Mouse (Mus musculus): ENCODE results near the gene Trp53i13. TPM values are rescaled to one million over a fixed set of nuclear protein-coding genes. Genes with fewer than 3 reads are reported as not detected.
"Not testable (repeated sequence)": the region's sequence is repeated elsewhere in the genome, so short reads cannot be mapped to it uniquely, and the experiment has no call there.

Trp53i13 gene
- total RNA-seq (2015) (1.7 and 2.0 TPM in 2 replicates), total RNA-seq (2017) (1.7 and 8.2 TPM in 2 replicates)

DNA sequence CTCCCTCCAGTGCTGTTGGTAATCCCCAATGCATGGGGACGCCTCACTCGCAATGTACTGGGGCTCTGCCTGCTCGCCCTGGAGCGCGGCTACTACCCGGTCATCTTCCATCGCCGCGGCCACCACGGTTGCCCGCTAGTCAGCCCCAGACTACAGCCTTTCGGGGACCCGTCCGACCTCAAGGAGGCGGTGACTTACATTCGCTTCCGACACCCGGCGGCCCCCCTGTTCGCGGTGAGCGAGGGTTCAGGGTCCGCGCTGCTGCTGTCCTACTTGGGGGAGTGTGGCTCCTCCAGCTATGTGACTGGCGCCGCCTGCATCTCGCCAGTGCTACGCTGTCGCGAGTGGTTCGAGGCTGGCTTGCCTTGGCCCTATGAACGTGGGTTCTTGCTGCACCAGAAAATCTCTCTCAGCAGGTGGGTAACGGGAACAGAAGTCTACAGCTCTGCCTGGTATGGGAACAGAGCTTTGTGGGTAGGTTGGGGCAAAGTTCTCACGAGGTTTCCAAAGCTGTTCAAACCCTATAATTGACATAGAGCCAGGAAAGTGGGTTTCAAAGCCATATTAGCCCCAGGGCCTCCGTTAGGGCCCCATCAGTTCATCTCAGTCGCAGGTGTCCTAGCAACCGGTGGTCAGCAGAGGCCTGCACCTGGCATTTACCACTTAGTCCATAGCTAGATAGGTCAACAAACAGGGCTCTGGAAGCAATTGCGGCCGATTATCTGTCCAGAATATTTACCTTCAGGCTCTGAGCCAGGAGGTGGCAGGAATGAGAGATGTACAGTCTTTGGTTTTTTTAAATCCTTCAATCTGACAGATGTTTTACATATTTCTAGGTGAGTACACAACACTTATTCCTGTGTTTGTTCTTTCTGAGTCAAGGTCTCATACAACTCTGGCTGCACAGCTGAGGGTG is at the start of gene Trp53i13:
TSS of gene Trp53i13 (minus strand) at position 344 of the 916 bp plus-strand sequence.
- ATAC-seq (replicated peaks; ENCODE audit: poor library complexity), result no peak

DNA sequence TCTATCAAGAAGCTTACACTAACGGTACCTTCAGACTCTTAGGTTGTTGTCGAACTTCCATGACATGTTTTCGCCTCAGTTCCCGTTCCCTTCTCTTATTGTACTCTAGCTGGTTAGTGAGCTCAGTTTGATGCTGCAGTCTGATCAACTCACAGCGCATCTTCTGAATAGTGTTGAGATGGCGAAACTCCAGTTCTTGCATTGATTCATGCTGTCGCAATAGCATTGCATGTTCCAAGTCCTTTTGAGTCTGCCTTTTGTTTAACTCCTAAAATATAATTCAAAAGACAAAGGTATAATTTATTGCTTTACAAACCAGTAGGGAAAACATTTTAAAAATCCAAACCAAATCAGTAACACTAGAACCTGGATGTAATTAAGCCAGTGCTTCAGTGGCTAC is 29.5 kb upstream of the Trp53i13 start:
- ATAC-seq (replicated peaks; ENCODE audit: poor library complexity), result no peak

DNA sequence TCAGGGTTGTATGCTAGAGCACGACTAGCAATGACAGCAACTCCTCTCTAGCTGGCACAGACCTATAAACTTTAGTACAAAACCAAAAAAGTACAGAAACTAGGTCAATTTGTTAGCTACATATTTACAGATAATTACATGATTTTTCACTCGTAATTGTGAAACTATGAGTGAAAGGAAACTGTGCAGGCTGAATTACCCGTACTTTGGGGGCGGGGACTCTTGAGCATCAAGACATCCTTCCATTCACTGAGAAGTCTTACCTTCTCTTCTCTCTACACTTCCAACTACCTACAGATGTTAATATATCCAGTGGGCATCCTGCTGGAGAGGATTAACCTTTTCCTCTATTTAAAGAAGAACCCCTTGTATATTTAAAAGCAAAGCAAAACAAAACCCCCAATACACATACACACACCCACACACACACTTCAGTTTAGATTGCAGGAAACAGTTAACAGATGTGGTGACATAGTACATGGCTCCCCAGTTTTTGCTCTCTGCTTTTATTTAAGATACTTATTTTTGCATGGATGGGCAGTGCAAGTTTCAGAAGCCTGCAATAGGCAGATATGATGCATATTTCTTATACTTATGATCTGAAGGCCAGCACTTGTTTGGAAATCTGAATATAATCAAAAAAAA is 16.5 kb upstream of the Trp53i13 start:
- no peak for ATAC-seq (replicated peaks; ENCODE audit: poor library complexity)

DNA sequence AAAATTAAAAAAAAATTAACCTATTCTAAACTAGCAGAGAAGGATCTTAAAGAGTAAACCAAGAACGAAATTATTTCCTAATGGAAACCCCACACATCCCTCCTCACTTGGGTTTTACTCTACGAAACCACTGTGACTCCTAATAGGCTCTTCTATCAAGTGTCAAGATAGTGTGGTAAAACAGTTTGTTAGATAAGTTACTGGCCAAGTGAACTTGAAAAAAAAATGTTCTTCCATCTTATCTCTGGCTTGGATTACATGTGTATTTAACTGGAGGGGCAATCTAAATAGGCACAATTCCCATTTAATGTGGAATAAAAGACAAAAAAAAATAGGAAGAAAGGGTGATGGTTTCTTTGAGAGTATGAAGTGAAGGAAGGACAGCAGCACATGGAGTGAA is 15.1 kb upstream of the Trp53i13 start:
- ATAC-seq (replicated peaks; ENCODE audit: poor library complexity), result no peak

DNA sequence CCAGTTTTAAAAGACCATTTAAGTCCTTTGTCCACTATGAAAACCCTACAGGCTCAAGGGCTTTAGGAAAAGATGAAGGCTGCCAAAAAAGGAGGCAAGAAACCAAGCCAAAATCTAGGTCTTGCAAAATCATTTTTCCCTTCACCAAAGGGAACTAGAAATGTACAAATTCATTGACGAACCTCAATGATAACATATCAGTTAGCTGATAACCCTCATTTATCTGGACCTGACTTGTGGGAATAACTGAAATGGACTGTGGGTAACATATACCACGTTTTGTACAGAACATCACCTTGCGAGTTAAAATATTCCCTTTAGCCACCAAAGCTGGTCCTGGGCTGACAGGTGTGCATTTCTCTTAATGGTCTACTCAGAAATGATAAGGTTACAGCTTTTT is 13.9 kb upstream of the Trp53i13 start:
- no peak for ATAC-seq (replicated peaks; ENCODE audit: poor library complexity)

DNA sequence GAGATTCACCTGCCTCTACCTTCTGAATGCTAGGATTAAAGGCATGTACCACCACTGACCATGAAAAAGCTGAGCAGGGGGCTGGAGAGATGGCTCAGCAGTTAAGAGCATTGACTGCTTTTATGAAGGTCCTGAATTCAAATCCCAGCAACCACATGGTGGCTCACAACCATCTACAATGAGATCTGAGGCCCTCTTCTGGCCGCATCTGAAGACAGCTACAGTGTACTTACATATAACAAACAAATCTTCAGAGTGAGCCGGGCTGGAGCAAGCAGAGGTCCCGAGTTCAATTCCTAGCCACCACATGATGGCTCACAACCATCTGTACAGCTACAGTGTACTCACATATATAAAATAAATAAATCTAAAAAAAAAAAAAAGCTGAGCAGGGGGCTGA is 12.6 kb upstream of the Trp53i13 start:
- ATAC-seq (replicated peaks; ENCODE audit: poor library complexity), result not testable (repeated sequence)

DNA sequence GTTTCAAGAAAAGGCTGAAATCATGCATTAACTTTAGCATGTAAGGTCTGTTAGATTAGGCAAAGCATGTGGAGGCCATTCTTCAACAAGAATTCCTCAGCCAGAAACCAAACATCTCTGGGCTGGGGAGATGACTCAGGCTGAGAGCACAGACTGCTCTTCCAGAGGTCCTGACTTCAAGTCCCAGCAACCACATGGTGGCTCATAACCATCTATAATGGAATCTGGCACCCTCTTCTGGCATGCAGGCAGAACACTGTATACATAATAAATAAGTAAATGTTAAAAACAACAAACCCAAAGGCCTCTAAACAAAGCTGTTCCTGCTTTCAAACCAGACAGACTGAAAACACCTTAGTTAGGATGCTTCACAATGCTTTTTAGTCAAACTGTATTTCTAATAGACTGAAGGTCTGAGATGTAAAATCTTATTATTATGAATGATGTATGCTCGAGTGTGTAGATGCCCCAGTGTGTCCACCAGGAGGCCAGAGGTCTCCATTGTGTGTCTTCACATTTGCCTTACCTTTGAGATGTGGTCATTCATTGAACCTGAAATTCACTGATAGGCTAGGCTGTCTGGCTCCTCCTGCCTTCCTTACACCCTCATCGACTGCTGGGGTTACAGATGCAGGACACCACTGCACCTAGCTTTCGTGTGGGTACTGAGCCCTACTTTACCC is 10.2 kb upstream of the Trp53i13 start:
- peak; percentile 34; the same call in 1 of the 2 replicates for ATAC-seq (replicated peaks; ENCODE audit: poor library complexity)

DNA sequence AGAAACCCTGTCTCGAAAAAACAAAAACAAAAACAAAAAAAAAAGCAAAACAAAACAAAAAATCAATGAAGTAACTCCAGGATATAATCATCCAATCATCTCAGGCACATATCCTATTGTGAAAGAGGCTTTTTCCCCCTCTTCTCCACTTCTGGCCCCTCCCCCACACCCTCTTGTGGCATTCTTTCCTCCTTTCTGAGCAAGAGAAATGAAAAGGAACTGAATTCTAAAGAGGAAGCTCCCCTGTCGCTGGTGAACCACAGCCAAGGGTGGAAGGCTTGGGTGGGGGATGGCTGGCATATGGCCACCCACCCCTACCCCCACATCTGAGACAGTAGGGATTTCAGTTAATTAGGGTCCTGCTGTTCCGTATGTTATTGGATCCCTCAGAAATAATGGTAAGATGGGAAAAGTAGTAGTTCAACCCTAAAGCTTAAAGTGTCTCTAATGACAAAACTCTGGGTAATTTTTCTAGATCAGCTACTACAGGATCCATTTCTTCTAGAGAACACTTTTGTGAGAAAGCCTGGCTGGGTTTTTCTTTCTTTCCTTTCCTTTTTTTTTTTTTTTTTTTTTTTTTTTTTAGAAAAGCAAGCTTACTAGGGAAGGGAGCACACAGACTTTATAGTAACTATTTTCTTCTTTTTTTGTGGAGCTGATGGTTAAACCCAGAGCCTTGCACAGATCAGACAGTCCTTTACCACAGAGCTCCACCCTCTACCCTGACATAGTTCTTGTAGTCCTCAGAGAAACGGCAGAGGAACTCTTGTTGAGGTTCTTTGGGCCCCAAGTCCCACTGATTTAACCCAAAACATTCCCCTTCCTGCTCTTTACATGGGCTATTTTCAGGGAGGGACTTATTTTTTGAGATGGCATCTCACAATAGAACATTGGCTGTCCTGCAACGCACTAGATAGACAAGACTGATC is 5.1 kb upstream of the Trp53i13 start:
- ATAC-seq (replicated peaks; ENCODE audit: poor library complexity), result peak; percentile 62

DNA sequence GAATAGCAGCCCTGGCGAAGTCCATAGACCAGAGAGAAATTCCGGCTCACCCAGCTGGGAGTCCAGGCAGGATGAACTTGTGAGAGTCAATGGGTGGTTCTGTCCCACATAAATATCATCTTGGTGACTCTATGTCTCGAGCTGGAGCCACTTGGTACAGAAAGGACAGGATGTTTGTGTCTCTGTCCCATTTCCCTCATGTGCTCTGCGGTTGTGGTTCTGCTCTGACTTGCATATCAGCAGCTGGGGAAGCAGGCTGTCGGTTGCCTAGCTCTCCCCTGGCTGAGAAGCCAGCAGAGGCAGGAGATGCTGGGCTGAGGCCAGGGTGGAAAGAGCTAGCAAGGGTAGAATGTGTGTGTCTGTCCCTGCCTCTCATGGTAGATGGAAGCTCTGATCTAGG is 3.3 kb upstream of the Trp53i13 start, which contains the start of gene Gm10392:
TSS of gene Gm10392 (minus strand) at position 156 of the 400 bp plus-strand sequence.
- peak; percentile 65 for ATAC-seq (replicated peaks; ENCODE audit: poor library complexity)

DNA sequence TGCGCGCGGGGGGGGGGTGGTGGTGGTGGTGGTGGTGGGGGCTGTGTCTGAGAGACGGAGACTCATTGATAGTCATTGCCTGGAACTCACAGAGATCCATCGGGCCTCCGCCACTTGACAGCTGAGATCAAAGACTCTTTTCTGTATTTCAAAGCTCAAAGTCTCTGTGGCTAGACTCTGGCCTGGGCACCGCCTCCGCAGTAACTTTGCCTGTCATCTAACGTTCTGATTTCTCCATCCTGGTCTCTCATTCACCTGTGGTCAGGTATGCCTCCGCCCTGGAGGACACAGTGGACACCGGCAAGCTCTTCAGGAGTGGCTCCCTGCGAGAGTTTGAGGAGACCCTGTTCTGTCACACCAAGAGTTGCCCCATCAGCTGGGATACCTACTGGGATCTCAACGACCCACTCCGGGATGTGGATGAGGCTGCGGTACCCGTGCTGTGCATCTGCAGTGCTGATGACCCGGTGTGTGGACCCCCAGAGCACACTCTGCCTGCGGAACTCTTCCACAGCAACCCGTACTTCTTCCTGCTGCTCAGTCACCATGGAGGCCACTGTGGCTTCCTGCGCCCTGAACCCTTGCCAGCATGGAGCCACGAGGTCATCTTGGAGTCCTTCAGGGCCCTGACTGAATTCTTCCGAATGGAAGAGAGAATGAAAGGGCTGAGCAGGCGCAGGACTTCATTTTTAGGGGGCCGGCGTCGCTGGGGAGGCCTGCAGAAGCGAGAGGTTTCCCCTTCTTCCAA is 2.4 kb upstream of the Trp53i13 start:
- no peak for ATAC-seq (replicated peaks; ENCODE audit: poor library complexity)

DNA sequence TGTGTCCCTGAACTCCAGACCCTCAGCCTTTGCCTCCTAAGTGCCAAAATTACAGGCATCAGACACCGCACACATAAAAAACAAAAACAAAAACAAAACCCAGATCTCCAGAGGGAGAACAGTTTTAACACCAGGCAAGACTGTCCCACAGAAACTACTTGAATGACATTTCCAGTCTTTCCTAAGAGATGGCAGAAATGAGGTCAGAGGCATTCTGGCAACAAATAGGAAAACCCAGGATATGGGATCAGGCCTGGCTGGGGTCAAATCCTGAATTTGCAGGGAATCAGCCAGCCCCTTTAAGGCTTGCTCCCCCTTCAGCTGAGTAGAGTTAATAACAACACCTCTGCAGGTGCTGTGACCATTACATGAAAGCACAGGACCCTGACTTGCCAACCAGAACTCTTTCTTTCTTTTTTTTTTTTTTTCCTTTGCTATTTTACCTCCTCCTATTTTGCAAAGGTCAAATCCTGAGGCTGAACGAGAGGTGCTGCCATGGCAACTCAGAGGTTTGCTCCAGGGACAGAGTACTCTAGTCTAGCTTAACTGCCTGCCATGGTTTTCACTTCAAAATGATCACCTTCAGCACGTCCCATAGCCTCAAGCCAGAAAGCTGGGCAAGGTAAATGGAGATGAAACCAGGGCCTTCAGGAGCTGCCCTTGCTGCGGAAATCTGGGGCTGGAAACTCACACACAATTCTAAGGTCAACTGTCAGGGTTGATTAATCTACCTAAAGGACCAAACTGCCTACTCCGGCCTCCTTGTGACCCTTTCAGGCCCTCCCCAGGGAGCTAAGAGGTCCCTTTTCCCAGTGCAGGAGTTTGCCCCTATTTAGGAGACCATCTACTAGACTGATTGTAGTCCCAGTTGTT is 1.0 kb upstream of the Trp53i13 start:
- no peak for ATAC-seq (replicated peaks; ENCODE audit: poor library complexity)

DNA sequence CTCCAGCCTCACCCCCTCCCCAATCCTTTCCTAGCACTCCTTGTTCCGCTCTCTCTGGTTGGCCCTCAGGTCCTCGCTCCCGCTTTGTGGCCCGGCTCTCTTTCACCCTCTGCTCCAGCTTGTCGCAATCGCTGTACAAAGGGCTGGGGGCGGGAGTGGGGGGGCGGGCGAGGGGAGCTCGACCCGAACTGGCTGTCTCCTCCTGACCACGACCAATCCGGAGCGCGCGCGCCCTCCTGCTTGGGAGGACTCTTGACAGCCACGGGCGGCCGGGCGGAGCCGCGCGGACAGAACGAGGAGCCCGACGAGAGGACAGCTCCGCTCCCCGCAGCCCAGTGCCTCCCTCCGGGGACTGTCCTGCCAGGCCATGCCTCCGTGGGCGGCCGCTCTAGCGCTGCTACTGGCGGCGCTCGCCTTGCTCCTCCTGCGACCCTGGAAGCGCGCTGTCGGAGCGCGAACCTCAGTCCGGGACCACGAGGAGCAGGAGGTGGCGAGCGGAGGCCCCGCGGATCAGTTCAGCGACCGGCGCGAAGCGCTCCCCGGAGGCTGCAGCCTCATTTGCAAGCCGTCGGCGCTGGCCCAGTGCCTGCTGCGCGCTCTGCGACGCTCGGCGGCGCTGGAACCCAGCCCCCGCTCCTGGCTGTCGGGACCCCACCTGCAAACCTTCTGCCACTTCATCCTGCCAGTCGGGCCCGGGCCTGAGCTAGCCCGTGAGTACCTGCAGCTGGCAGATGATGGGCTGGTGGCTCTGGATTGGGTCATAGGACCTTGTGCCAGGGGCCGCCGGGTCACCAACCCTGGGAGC is 746 bp downstream of the Trp53i13 start, which contains the start of gene Abhd15:
TSS of gene Abhd15 (plus strand) at position 290 of the 805 bp plus-strand sequence.
- ATAC-seq (replicated peaks; ENCODE audit: poor library complexity), result peak; percentile 27

DNA sequence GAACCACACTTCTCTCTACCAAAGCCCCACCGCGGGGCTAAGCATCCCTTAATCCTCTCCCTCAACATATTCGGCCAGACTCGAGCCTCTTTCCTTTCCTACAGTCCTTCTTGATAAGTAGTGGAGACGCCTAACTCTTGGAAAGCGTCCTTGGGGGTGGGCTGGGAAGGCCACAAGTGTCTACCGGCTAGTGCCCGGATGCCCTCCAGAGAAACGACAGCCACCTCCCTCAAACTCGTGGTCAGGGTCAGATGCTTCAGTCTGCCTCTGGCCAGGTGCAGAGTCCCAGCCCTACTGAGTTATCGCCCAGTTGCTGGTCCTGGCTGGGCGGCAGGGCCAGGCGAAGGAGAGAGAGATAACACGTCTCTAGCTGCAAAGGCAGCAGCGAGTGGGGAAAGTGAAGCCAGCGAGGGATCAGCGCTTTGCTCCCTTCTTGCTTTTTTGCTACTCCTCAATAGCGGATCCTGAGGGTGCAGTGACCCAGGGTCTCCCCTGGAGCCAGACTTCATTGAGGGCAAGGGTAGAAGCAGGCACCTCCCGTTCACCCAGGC is 1.4 kb downstream of the Trp53i13 start:
- ATAC-seq (replicated peaks; ENCODE audit: poor library complexity), result peak; percentile 34

DNA sequence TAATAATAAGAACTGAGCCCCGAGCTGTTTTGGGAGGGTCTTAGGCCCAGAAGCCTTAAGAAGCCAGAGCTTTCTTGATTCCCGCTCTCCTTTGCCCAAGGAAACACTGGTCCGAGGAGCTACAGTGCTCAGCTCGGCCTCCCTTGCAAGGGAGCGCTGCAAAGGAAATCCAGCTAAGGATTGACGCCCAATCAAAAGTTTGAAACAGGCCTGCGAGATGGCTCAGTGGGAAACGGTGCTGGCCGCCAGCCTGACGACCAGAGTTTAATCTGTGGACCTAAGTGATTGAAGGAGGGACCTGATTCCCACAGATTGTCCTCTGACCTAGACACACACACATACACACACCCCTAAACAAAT is 2.0 kb downstream of the Trp53i13 start:
- no peak for ATAC-seq (replicated peaks; ENCODE audit: poor library complexity)

DNA sequence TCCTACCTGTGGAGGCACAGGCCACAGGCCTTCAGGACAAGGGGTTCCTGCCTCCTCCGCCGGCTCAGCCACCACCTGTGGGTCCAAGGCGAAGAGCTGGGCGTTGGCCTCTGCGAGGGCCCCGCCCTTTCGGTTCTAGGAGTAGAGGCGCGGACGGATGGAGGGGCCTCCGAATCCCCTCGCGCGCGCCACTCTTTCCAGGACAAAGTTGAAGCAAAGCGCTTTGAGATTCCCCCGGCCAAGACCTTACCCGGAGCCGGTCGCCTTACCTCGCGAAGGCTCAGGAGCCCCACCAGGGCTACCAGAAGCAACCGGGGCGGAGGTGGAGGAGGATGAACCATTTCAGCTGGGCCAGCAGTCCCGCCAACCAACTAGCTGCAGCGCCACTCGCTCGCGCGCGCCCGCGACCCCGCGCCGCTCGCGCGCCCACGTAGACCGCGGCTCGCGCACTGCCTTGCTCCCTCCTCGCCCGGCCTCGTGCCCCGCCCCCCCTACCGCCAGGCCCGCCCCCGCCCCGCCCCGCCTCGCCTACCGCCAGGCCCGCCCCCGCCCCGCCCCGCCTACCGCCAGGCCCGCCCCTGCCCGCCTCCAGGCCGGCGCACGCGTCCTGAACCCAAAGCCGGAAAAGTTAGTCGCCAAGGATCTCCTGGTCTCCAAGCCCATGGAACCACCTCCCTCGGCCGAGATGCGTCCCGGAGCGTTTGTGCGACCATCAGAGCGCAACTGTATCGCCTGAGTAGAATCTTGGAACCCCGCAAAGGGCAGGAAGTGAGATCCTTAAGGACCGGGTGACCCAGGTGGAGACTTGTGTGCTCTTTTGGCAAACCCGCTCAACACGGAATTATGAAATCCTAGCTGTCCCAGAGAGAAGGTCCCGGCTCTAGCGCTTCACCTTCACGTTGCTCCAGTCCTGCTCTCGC is 2.6 kb downstream of the Trp53i13 start:
- peak; percentile 50 for ATAC-seq (replicated peaks; ENCODE audit: poor library complexity)

DNA sequence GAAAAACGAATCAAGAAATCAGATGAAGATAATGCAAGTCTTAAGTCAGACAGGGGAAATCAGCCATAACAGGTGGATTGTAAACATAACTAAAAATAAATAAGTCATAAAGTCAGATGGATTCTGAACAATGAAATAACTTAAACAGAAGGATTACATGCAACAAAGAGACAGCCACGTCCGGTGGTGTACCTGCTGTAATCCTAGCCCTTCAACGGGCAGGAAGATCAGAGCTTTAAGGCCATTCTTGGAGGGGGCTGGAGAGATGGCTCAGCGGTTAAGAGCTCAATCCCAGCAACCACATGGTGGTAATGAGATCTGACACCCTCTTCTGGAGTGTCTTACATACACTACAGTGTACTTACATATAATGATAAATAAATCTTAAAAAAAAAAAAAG is 4.4 kb downstream of the Trp53i13 start:
- ATAC-seq (replicated peaks; ENCODE audit: poor library complexity), result no peak
